Mouse (Mus musculus) limb, embryonic 12.5 days (tissue): ENCODE measurements at regions not wholly inside any gene's neighbourhood (a gene's known extent, or its start where the extent isn't known, plus 50 kb on each side); places are given as distances from the start of the nearest gene placed in this dataset.
A peak's percentile ranks its signal among the peaks of the same experiment; 100 is the strongest.

Experiments
- ATAC-seq: fragments of 200-750 bp; cut with Nextera tagmentation; 2 replicates; pipeline ENCODE4 v1.8.0; 2017; ENCODE audit warnings: low read depth, moderate TSS enrichment; ENCODE audit not compliant: insufficient number of reproducible peaks, insufficient read depth, low FRiP score, low TSS enrichment
- H3K27ac ChIP-seq: fragments of 300-500 bp; sonication (generic); 2 replicates; pipeline ENCODE4 v1.5.1; 2016; ENCODE audit warnings: mild to moderate bottlenecking, moderate library complexity
- H3K27me3 ChIP-seq: fragments of 300-500 bp; sonication (generic); 2 replicates; pipeline ENCODE4 v1.6.1; 2016; ENCODE audit warnings: mild to moderate bottlenecking, moderate library complexity
- H3K36me3 ChIP-seq: fragments of 300-500 bp; sonication (generic); 2 replicates; pipeline ENCODE4 v1.6.1; 2016; ENCODE audit warnings: mild to moderate bottlenecking, moderate library complexity
- H3K4me1 ChIP-seq: fragments of 300-500 bp; sonication (generic); replicated peaks from 2 replicates; pipeline ENCODE4 v1.6.1; 2016
- H3K4me2 ChIP-seq: fragments of 300-500 bp; sonication (generic); 2 replicates; pipeline ENCODE4 v1.6.1; 2016; ENCODE audit warnings: mild to moderate bottlenecking, moderate library complexity
- H3K4me3 ChIP-seq: fragments of 300-500 bp; sonication (generic); replicated peaks from 2 replicates; pipeline ENCODE4 v1.5.1; 2016; ENCODE audit warnings: mild to moderate bottlenecking
- H3K9ac ChIP-seq: fragments of 300-500 bp; sonication (generic); replicated peaks from 2 replicates; pipeline ENCODE4 v1.6.1; 2016; ENCODE audit warnings: mild to moderate bottlenecking, moderate library complexity
- H3K9me3 ChIP-seq: fragments of 300-500 bp; sonication (generic); 2 replicates; pipeline ENCODE4 v1.6.1; 2016; ENCODE audit warnings: mild to moderate bottlenecking, moderate library complexity
- WGBS: fragments of 180-500 bp; shearing (Covaris S2); methylation state at CpG from one replicate; pipeline ENCODE4 v1.1.7; 2016; 5-methylcytosine and 5-hydroxymethylcytosine counted together

DNA sequence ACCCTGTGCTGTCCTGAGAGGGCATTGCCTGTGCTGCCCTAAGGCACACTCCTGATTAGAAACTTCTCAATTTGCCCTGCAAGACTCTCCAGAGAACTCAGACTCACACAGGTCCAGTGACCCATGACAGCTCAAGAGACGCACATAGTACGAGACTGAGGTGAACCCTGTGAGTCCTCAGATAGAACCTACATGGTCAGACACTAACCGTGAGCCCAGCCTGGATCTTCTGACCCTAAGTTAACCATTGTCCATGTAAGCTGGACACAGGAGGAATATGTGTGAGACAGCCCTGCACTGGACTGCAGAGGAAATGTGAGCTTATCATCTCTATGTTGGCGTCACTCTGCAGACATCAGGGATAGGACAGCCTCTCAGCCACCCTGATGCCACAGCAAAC is 91.4 kb upstream of the Selenok start:
- Histone ChIP-seq H3K9me3 (no peaks in the 10 kb centered on the region), H3K27me3 (no peaks in the 10 kb centered on the region), H3K4me2 (no peak overlapping the region), H3K36me3 (no peaks in the 10 kb centered on the region), H3K4me1 (peaks cover 10% of the 10 kb centered on the region), H3K4me3 (no peak overlapping the region), H3K27ac (no peak overlapping the region), H3K9ac (no peak overlapping the region)
- WGBS: 89% methylated on average over 4 of the region's 4 CpGs
- no peak for ATAC-seq

DNA sequence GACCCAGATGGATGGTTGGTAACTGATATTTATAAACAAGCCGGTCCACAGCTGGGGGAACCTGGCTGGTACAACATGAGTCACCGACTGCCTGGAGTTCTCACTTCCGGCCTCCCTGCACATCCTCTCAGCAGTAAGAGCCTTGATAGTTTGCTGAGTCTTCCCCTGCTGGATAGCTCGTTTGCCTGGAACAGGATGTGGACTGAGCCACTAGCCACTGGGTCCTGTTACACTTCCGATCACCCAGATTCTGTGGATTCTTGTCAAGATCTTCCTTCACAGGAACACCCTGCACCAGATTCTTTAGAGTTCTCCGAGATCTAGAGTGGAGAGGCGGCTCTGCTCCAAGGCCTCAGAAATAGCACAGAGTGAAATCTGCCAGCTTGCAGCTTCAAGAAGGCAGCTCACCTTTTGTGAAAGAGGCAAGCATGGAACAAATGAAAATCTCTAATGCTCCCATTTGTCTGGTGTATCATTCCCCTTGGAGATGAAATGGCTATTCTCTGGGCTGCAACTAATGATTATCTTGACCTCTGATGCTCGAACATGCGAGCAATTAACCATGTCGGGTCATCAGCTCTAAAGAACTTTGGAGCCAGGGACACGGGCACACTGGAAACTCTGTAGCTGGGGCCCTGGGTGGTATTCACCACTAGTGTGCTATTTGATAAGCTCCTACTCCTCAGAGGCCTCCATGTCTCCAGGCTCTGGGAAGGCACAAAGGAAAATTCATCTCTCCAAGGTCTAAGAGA is 90.3 kb upstream of the Selenok start:
- H3K27me3 ChIP-seq: no peaks in the 10 kb centered on the region
- 68% methylated on average over 11 of the region's 11 CpGs for WGBS
- H3K4me3 ChIP-seq: no peak overlapping the region
- no peak overlapping the region for H3K4me2 ChIP-seq
- H3K36me3 ChIP-seq: no peaks in the 10 kb centered on the region
- H3K4me1 ChIP-seq: peaks cover 17% of the 10 kb centered on the region
- no peak for ATAC-seq
- no peaks in the 10 kb centered on the region for H3K9me3 ChIP-seq
- H3K9ac ChIP-seq: no peak overlapping the region
- peak overlapping the region; percentile 31; the same call in 1 of the 2 replicates for H3K27ac ChIP-seq

GRCm38 (mm10) chr14:29878423-29878800 is 89.7 kb upstream of the Selenok start:
- H3K4me1 ChIP-seq: peaks cover 20% of the 10 kb centered on the region
- peak overlapping the region; percentile 31; the same call in 1 of the 2 replicates for H3K27ac ChIP-seq
- ATAC-seq: no peak
- no peak overlapping the region for H3K4me3 ChIP-seq
- no peaks in the 10 kb centered on the region for H3K9me3 ChIP-seq
- H3K4me2 ChIP-seq: no peak overlapping the region
- 78% methylated on average over 7 of the region's 7 CpGs for WGBS
- no peak overlapping the region for H3K9ac ChIP-seq
- no peaks in the 10 kb centered on the region for H3K36me3 ChIP-seq
- H3K27me3 ChIP-seq: no peaks in the 10 kb centered on the region

DNA sequence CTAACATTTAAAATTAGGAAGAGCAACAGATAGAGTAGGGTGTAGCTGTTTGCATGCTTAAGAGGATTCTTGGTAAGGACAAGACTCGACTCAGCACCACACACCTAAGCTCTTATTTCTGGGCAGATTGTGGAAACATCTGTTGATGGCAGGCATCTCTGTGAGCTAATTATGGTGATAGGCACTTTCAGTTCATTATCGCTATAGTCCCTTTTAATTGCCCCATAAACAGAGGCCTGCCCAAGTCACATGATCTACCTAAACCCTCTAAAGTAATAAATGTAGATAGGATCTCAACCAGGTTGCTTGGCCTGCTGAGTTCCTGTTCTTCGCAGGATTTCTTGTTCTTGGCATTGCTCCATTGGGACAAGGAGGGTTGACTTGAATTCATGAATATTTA is 88.8 kb upstream of the Selenok start:
- Histone ChIP-seq H3K9ac (no peak overlapping the region), H3K4me3 (no peak overlapping the region), H3K4me1 (peaks cover 20% of the 10 kb centered on the region), H3K27me3 (no peaks in the 10 kb centered on the region), H3K4me2 (no peak overlapping the region), H3K36me3 (no peaks in the 10 kb centered on the region), H3K9me3 (no peaks in the 10 kb centered on the region), H3K27ac (no peak overlapping the region)
- no peak for ATAC-seq
- WGBS: 66% methylated on average over 3 of the region's 3 CpGs

DNA sequence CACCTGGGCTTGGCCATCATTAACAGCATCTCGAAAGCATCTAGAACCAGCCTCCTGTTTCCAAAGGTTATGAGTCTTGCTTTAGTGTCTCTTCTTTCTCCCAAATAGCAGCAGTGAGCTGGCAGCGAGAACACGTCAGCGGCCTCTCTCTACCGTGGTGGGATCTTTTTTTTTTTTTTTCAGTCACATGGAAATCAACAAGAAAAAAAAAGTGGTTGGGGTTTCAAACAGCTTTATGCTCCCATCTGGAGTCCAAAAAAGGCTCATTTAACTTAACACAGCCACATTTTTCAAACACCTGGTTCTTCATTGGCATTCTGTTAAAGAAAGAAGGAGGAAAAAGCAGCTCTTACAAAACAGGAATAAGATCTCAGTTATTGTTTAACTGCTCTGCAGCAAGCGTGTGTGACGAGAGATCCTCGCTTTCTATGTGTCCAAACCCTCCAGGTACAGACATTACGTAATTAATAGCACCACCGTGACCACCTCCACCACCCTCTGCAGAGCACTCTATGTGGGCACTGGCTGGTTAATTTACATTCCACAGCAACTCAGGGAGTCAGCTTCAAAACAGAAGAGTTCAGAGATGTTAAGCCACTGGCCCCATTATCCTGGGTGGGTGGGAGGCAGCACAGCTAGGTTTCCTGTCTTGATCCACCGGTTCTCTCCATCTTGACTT is 85.3 kb upstream of the Selenok start:
- H3K9me3 ChIP-seq: no peaks in the 10 kb centered on the region
- ATAC-seq: no peak
- H3K4me2 ChIP-seq: no peak overlapping the region
- H3K4me3 ChIP-seq: no peak overlapping the region
- peaks cover 10% of the 10 kb centered on the region for H3K4me1 ChIP-seq
- H3K36me3 ChIP-seq: no peaks in the 10 kb centered on the region
- H3K27me3 ChIP-seq: no peaks in the 10 kb centered on the region
- no peak overlapping the region for H3K9ac ChIP-seq
- no peak overlapping the region for H3K27ac ChIP-seq
- whole genome bisulfite sequencing: 53% methylated on average over 11 of the region's 11 CpGs

DNA sequence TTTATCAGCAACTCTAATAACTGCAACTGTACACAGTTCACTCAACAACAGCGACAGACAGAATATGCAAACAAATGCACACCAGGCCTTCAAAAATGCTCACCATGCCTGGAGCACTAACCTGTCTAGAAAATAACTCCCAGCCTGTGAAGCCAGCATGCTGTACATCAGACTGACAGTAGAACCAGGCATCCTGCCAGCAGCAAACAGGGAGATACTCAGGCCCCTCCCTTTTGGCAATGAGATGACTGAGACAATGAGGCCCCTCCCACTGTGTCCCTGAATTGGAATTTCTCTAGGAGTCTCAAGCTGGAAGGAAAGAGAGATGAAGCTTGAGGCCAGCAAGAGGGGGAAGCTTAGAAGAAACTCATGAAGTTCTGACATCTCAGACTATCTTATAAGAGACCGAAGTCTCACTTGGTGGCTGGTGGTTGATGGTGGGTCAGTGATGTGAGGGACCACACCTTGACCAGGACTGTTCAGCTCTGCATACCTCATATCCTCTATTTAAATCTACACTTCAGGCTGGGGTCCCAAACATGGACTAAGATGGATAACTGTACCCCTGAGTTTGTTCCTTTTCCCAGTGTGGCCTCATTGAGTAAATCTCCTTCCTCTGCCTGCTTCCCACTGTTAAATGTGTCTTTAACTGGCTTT is 72.6 kb upstream of the Selenok start:
- Histone ChIP-seq H3K27ac (no peak overlapping the region), H3K4me2 (no peak overlapping the region), H3K27me3 (no peaks in the 10 kb centered on the region), H3K36me3 (no peaks in the 10 kb centered on the region), H3K9me3 (no peaks in the 10 kb centered on the region), H3K4me3 (no peak overlapping the region), H3K4me1 (no peaks in the 10 kb centered on the region), H3K9ac (no peak overlapping the region)
- WGBS: 87% methylated on average over 2 of the region's 2 CpGs
- ATAC-seq: no peak

DNA sequence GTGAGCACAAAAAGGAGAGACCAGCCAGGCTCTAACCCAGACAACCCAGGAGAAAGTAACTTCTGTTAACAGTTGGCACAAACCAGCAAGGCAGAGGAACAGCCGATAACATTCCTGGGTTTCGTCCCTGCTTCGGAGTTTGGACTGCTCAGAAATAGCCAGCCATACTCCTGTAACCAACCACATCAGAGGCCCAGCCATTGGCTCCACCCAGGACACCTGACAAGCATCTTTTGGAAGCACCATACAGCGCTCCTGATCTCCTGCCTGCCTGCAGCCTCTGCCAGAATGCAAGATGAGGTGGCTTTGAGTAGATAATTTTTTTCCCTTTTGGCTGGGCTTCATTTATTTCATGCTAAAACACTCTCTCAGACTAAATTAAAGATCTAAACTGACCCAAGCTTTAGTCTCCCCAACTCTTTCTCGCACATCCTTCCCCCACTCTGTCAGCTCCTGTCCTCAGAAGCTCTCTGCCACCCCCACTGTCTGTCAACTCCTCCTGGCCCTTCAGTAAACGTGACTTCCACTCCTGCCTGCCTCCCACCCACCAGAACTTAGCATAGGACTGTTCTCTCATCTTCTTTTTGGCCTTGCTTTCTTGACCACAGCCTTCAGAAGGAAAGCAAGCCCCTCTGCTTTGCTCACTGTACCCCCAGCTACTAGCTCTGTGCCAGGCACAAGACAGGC is 72.0 kb upstream of the Selenok start:
- H3K4me2 ChIP-seq: no peak overlapping the region
- WGBS: 74% methylated on average over 6 of the region's 6 CpGs
- no peaks in the 10 kb centered on the region for H3K27me3 ChIP-seq
- H3K4me3 ChIP-seq: no peak overlapping the region
- ATAC-seq: no peak
- no peak overlapping the region for H3K27ac ChIP-seq
- H3K9ac ChIP-seq: no peak overlapping the region
- H3K9me3 ChIP-seq: no peaks in the 10 kb centered on the region
- no peaks in the 10 kb centered on the region for H3K4me1 ChIP-seq
- H3K36me3 ChIP-seq: no peaks in the 10 kb centered on the region

- no peak overlapping the region for H3K27ac ChIP-seq
- H3K4me1 ChIP-seq: no peaks in the 10 kb centered on the region
- no peaks in the 10 kb centered on the region for H3K9me3 ChIP-seq
- H3K4me2 ChIP-seq: no peak overlapping the region
- no peaks in the 10 kb centered on the region for H3K27me3 ChIP-seq
- H3K4me3 ChIP-seq: no peak overlapping the region
- 83% methylated on average over 6 of the region's 6 CpGs for WGBS
- H3K36me3 ChIP-seq: no peaks in the 10 kb centered on the region
- no peak for ATAC-seq
- no peak overlapping the region for H3K9ac ChIP-seq
These were observed 67.2 kb upstream of the Selenok start for GRCm38 (mm10) chr14:29900931-29901330.

GRCm38 (mm10) chr14:29903574-29903973 is 64.5 kb upstream of the Selenok start:
- no peak for ATAC-seq
- Histone ChIP-seq H3K27me3 (no peaks in the 10 kb centered on the region), H3K4me1 (no peaks in the 10 kb centered on the region), H3K4me3 (no peak overlapping the region), H3K27ac (no peak overlapping the region), H3K9me3 (no peaks in the 10 kb centered on the region), H3K36me3 (no peaks in the 10 kb centered on the region), H3K9ac (no peak overlapping the region), H3K4me2 (no peak overlapping the region)
- 64% methylated on average over 3 of the region's 3 CpGs for WGBS

DNA sequence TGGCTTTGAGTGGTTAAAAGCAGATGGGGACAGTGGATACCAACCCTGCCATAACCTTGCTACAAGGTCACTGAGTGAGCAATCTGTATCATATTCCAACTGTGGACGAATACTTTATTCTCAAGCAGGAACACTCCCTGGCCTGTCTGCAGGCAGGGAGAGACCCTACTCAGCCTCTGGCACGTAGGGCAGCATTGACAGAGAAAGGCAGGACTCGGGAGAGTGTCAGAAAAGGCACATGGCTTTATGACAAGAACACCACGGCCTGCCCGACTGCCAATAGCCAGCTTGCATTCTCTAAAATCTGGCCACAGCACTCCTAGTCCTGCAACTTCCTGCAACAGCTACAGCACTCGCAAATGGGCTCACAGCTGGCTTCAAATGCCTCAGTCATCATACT is 63.3 kb upstream of the Selenok start:
- Histone ChIP-seq H3K36me3 (no peaks in the 10 kb centered on the region), H3K4me1 (no peaks in the 10 kb centered on the region), H3K27me3 (no peaks in the 10 kb centered on the region), H3K27ac (no peak overlapping the region), H3K4me3 (no peak overlapping the region), H3K9ac (no peak overlapping the region), H3K9me3 (no peaks in the 10 kb centered on the region), H3K4me2 (no peak overlapping the region)
- no peak for ATAC-seq
- WGBS: 78% methylated on average over 6 of the region's 6 CpGs

- no peaks in the 10 kb centered on the region for H3K4me1 ChIP-seq
- no peak overlapping the region for H3K4me2 ChIP-seq
- ATAC-seq: no peak
- no peaks in the 10 kb centered on the region for H3K9me3 ChIP-seq
- WGBS: 13% methylated on average over 8 of the region's 8 CpGs
- no peaks in the 10 kb centered on the region for H3K36me3 ChIP-seq
- no peaks in the 10 kb centered on the region for H3K27me3 ChIP-seq
- no peak overlapping the region for H3K4me3 ChIP-seq
- H3K9ac ChIP-seq: no peak overlapping the region
- no peak overlapping the region for H3K27ac ChIP-seq
These were observed 58.4 kb upstream of the Selenok start for GRCm38 (mm10) chr14:29909741-29910140.
